Mouse (Mus musculus) C2C12 (cell line): ENCODE measurements around the gene Crispld2. TPM values are rescaled to one million over a fixed set of nuclear protein-coding genes. Genes with fewer than 3 reads are reported as not detected.

Experiments
- H3K27me3 ChIP-seq: one replicate; pipeline ENCODE4 v1.6.1; 2011; ENCODE audit not compliant: control insufficient read depth, insufficient read depth, insufficient read length
- H3K36me3 ChIP-seq: one replicate; pipeline ENCODE4 v1.6.1; 2011; ENCODE audit not compliant: control insufficient read depth, insufficient read depth
- H3K4me3 ChIP-seq: one replicate; pipeline ENCODE4 v1.5.1; 2011; ENCODE audit warnings: mild to moderate bottlenecking, control low read depth; ENCODE audit not compliant: poor library complexity, insufficient read depth, severe bottlenecking
- H3K79me2 ChIP-seq: one replicate; pipeline ENCODE4 v1.6.1; 2011; ENCODE audit not compliant: control insufficient read depth, insufficient read depth
- H3K79me3 ChIP-seq: one replicate; pipeline ENCODE4 v1.6.1; 2011; ENCODE audit warnings: low read depth, control low read depth
- H3ac ChIP-seq: one replicate; pipeline ENCODE3; 2011; ENCODE audit warnings: low read depth; ENCODE audit not compliant: control insufficient read depth, insufficient read length
- CEBPB ChIP-seq: IDR thresholded peaks from one replicate; pipeline ENCODE4 v1.6.1; 2011; ENCODE audit warnings: low read depth, mild to moderate bottlenecking, control low read depth, moderate library complexity
- CTCF ChIP-seq: IDR thresholded peaks from one replicate; pipeline ENCODE4 v1.5.1; 2011; ENCODE audit not compliant: control insufficient read depth, insufficient read depth, insufficient read length
- FOSL1 ChIP-seq: IDR thresholded peaks from one replicate; pipeline ENCODE4 v1.8.0; 2011; ENCODE audit warnings: mild to moderate bottlenecking, low read length; ENCODE audit not compliant: poor library complexity, insufficient read depth, severe bottlenecking
- MAX ChIP-seq: IDR thresholded peaks from one replicate; pipeline ENCODE4 v1.6.1; 2011; ENCODE audit warnings: mild to moderate bottlenecking, control low read depth
- MYOD1 ChIP-seq: IDR thresholded peaks from one replicate; pipeline ENCODE4 v1.6.1; 2011; ENCODE audit warnings: low read depth; ENCODE audit not compliant: control insufficient read depth, insufficient read length
- MYOG ChIP-seq: IDR thresholded peaks from one replicate; pipeline ENCODE4 v1.6.1; 2011; ENCODE audit not compliant: control insufficient read depth, insufficient read length; ENCODE audit errors: extremely low read depth
- USF1 ChIP-seq: IDR thresholded peaks from one replicate; pipeline ENCODE4 v1.6.1; 2011; ENCODE audit warnings: low read depth, mild to moderate bottlenecking, control low read depth, moderate library complexity
- polyA plus RNA-seq: library from polyadenylated mRNA; unstranded; fragments of >200 nt; fragmentation: generic; extraction: Trizol; gene quantifications from one replicate; pipeline ENCODE4 v1.2.1, GENCODE M21; 2012; ENCODE audit warnings: missing spikeins

The Crispld2 gene
- polyA plus RNA-seq, 1 experiment, result 0.13 TPM

- H3K36me3 ChIP-seq, result peaks cover 84% of the 10 kb centered on the region
- peaks cover 5% of the 10 kb centered on the region for H3K79me3 ChIP-seq
- TF ChIP-seq MAX, result no peak
- TF ChIP-seq MYOG, result no peak
- TF ChIP-seq USF1, result no peak
- no peak for TF ChIP-seq CEBPB
- TF ChIP-seq CTCF, result no peak
- H3K4me3 ChIP-seq, result no peak overlapping the region
- H3K79me2 ChIP-seq, result peaks cover 3% of the 10 kb centered on the region
- no peaks in the 10 kb centered on the region for H3K27me3 ChIP-seq
- no peak overlapping the region for H3ac ChIP-seq
Observed at GRCm38 (mm10) chr8:119952282-119952681, 40.0 kb upstream of the Crispld2 start.

GRCm38 (mm10) chr8:119952747-119953146, 39.5 kb upstream of the Crispld2 start:
- Histone ChIP-seq H3K36me3 (peaks cover 83% of the 10 kb centered on the region), H3K79me3 (peaks cover 2% of the 10 kb centered on the region), H3ac (no peak overlapping the region), H3K27me3 (no peaks in the 10 kb centered on the region), H3K4me3 (no peak overlapping the region), H3K79me2 (no peaks in the 10 kb centered on the region)
- TF ChIP-seq MYOD1 (no peak), FOSL1 (no peak), MAX (no peak), CTCF (no peak), USF1 (no peak), MYOG (no peak), CEBPB (no peak)

- Histone ChIP-seq H3K36me3 (peaks cover 64% of the 10 kb centered on the region), H3ac (no peak overlapping the region), H3K79me3 (no peaks in the 10 kb centered on the region), H3K4me3 (no peak overlapping the region), H3K79me2 (no peaks in the 10 kb centered on the region), H3K27me3 (no peaks in the 10 kb centered on the region)
- TF ChIP-seq CEBPB (no peak), MAX (no peak), USF1 (no peak)
Observed at GRCm38 (mm10) chr8:119955333-119955732, 36.9 kb upstream of the Crispld2 start.

GRCm38 (mm10) chr8:119958076-119958475, 34.2 kb upstream of the Crispld2 start:
- Histone ChIP-seq H3K27me3 (no peaks in the 10 kb centered on the region), H3K79me3 (no peaks in the 10 kb centered on the region), H3K79me2 (no peaks in the 10 kb centered on the region), H3ac (no peak overlapping the region), H3K4me3 (no peak overlapping the region), H3K36me3 (peaks cover 37% of the 10 kb centered on the region)
- TF ChIP-seq FOSL1, result no peak
- no peak for TF ChIP-seq MYOG
- no peak for TF ChIP-seq MYOD1
- no peak for TF ChIP-seq USF1
- TF ChIP-seq CEBPB, result no peak
- TF ChIP-seq CTCF, result no peak
- no peak for TF ChIP-seq MAX

GRCm38 (mm10) chr8:119960531-119961104, 31.6 kb upstream of the Crispld2 start:
- Histone ChIP-seq H3K36me3 (peaks cover 13% of the 10 kb centered on the region), H3K79me2 (no peaks in the 10 kb centered on the region), H3ac (no peak overlapping the region), H3K79me3 (no peaks in the 10 kb centered on the region), H3K27me3 (no peaks in the 10 kb centered on the region), H3K4me3 (no peak overlapping the region)
- TF ChIP-seq MAX, result no peak
- no peak for TF ChIP-seq MYOG
- no peak for TF ChIP-seq CTCF
- TF ChIP-seq FOSL1, result no peak
- TF ChIP-seq MYOD1, result no peak
- no peak for TF ChIP-seq USF1
- no peak for TF ChIP-seq CEBPB

- Histone ChIP-seq H3ac (no peak overlapping the region), H3K36me3 (no peaks in the 10 kb centered on the region), H3K79me3 (no peaks in the 10 kb centered on the region), H3K4me3 (no peak overlapping the region), H3K27me3 (no peaks in the 10 kb centered on the region), H3K79me2 (no peaks in the 10 kb centered on the region)
- TF ChIP-seq CTCF (no peak), CEBPB (no peak), MYOD1 (peak; percentile 68), MYOG (no peak), MAX (no peak), USF1 (peak; percentile 23), FOSL1 (no peak)
Observed at GRCm38 (mm10) chr8:119964859-119965258, 27.4 kb upstream of the Crispld2 start.
